Mouse (Mus musculus) hindbrain, embryonic 14.5 days (tissue): ENCODE data around the gene Olfr1014. TPM values are rescaled to one million over a fixed set of nuclear protein-coding genes. Genes with fewer than 3 reads are reported as not detected.

Experiments
- polyA plus RNA-seq: library from polyadenylated mRNA; unstranded; fragments of >200 nt; fragmentation: Nextera tagmentation; extraction: Ambion mirVana; gene quantifications from 2 replicates; pipeline ENCODE4 v1.2.1, GENCODE M21; 2014

Olfr1014 gene
- polyA plus RNA-seq, 1 experiment from 2014 or later = not detected

Other genes with a start within 250 kb of the Olfr1014 start
- gene Olfr996, start 193.5 kb upstream of the Olfr1014 start, polyA plus RNA-seq = not detected in 2 replicates
- not detected in 2 replicates for gene Olfr998, start 183.8 kb upstream of the Olfr1014 start, polyA plus RNA-seq
- gene Olfr1000, start 160.8 kb upstream of the Olfr1014 start, polyA plus RNA-seq = not detected in 2 replicates
- gene Olfr1002, start 122.0 kb upstream of the Olfr1014 start, polyA plus RNA-seq = not detected in 2 replicates
- not detected in 2 replicates for gene Olfr154, start 108.3 kb upstream of the Olfr1014 start, polyA plus RNA-seq
- not detected in 2 replicates for gene Olfr1006, start 93.9 kb upstream of the Olfr1014 start, polyA plus RNA-seq
- not detected in 2 replicates for gene Olfr1008, start 83.3 kb upstream of the Olfr1014 start, polyA plus RNA-seq
- not detected in 2 replicates for gene Olfr1009, start 57.3 kb upstream of the Olfr1014 start, polyA plus RNA-seq
- not detected in 2 replicates for gene Olfr1012, start 9.9 kb upstream of the Olfr1014 start, polyA plus RNA-seq
- not detected in 2 replicates for gene Olfr1013, start 5.6 kb upstream of the Olfr1014 start, polyA plus RNA-seq
- not detected in 2 replicates for gene Olfr1015, start 9.3 kb downstream of the Olfr1014 start, polyA plus RNA-seq
- gene Olfr1016, start 29.8 kb downstream of the Olfr1014 start, polyA plus RNA-seq = not detected in 2 replicates
- gene Olfr1018, start 45.8 kb downstream of the Olfr1014 start, polyA plus RNA-seq = not detected in 2 replicates
- not detected in 2 replicates for gene Olfr1019, start 72.8 kb downstream of the Olfr1014 start, polyA plus RNA-seq
- gene Olfr1020, start 74.3 kb downstream of the Olfr1014 start, polyA plus RNA-seq = not detected in 2 replicates
- gene Olfr1022, start 95.9 kb downstream of the Olfr1014 start, polyA plus RNA-seq = not detected in 2 replicates
- not detected in 2 replicates for gene Olfr1023, start 112.9 kb downstream of the Olfr1014 start, polyA plus RNA-seq
- gene Olfr1024, start 132.3 kb downstream of the Olfr1014 start, polyA plus RNA-seq = not detected in 2 replicates
- gene Olfr1025-ps1, start 142.5 kb downstream of the Olfr1014 start, polyA plus RNA-seq = not detected in 2 replicates
- gene Olfr1026, start 148.8 kb downstream of the Olfr1014 start, polyA plus RNA-seq = not detected in 2 replicates
- not detected in 2 replicates for gene Olfr1028, start 177.7 kb downstream of the Olfr1014 start, polyA plus RNA-seq
- not detected in 2 replicates for gene Olfr1029, start 201.2 kb downstream of the Olfr1014 start, polyA plus RNA-seq
- gene Olfr1030, start 206.6 kb downstream of the Olfr1014 start, polyA plus RNA-seq = not detected in 2 replicates
- gene Olfr1031, start 217.6 kb downstream of the Olfr1014 start, polyA plus RNA-seq = not detected in 2 replicates
- gene Olfr1032, start 232.8 kb downstream of the Olfr1014 start, polyA plus RNA-seq = not detected in 2 replicates
- gene Olfr1033, start 247.9 kb downstream of the Olfr1014 start, polyA plus RNA-seq = 0.22 TPM in 1 of 2 replicates, not detected in the other